Mouse (Mus musculus) liver, embryonic 14.5 days (tissue): Measurements from ENCODE around the gene Platr17.

ENCODE experiments used
- CTCF ChIP-seq: IDR thresholded peaks from 2 replicates; pipeline ENCODE4 v1.5.1; 2016; ENCODE audit warnings: antibody characterized with exemption, low read depth, control low read depth
- EP300 ChIP-seq: IDR thresholded peaks from 2 replicates; pipeline ENCODE4 v1.6.1; 2016; ENCODE audit warnings: antibody characterized with exemption, low read depth

DNA sequence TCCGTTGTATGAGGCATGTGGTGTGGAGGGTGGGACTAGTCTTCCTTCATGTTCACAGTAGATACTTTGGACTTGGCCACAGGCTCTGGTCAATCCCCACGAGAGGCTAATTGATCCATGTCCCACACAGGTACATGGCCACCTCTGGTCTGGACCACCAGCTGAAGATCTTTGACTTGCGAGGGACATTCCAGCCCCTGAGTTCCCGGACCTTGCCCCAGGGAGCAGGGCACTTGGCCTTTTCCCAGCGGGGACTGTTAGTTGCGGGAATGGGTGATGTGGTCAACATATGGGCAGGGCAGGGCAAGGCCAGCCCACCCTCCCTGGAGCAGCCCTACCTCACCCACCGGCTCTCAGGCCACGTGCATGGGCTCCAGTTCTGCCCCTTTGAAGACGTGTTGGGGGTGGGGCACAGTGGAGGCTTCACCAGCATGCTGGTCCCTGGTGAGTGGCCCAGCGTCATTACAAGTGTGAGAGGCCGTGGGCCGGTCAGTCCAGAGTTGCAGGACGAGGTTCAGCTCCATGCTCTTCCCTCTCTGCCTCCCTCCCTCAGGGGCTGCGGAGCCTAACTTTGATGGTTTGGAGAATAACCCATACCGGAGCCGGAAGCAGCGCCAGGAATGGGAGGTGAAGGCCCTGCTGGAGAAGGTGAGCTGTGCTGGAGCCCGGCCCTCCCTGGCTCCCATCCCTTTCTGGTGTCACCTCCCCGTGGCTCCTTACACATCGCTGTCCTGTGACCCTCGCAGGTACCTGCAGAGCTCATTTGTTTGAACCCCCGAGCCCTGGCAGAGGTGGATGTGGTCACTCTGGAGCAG lies 43.4 kb downstream of the Platr17 start:
- TF ChIP-seq CTCF (no peak), EP300 (no peak)
